Mouse (Mus musculus): Measurements from ENCODE around the gene Nadk. TPM values are rescaled to one million over a fixed set of nuclear protein-coding genes. Genes with fewer than 3 reads are reported as not detected.

Gene Nadk
- polyA plus RNA-seq, 1 experiment from 2014 or later: 110 TPM

DNA sequence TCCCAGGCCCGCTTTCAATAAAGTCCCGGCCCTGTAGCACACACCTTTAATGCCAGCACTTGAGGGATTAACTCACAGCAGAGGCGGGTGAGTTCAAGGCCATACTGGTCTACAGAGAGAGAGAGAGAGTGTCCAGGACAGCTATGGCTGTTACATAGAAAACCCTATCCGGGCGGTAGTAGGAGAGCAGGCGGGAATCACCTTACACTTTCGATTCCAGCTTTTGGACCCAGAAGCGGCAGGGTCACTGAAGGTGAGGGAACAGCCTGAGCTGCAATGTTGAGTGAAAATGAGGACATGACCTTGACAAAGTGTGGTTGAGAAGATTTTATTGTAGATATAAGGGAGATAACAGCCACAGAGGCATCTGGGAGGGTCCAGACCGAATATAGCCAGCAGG, 11.7 kb downstream of the Nadk start:
- no peaks in the 10 kb centered on the region for H3K27me3 ChIP-seq (ENCODE audit: control insufficient read depth, insufficient read depth, low read length)
- H3K36me3 ChIP-seq (ENCODE audit: control insufficient read depth, insufficient read depth, low read length): peaks cover 3% of the 10 kb centered on the region
- H3K9me3 ChIP-seq (ENCODE audit: control insufficient read depth, low read length): no peaks in the 10 kb centered on the region
- no peak overlapping the region for H3K27ac ChIP-seq (ENCODE audit: low read depth, low read length)
- no peak for DNase-seq (ENCODE audit: low spot score)
- H3K4me2 ChIP-seq (ENCODE audit: low read depth, low read length, severe bottlenecking): no peak overlapping the region
- no peak overlapping the region for H3K4me3 ChIP-seq (ENCODE audit: low read depth, low read length)
- no peak for ATAC-seq (replicated peaks; ENCODE audit: low FRiP score)
- H3K9ac ChIP-seq (ENCODE audit: low read length): no peak overlapping the region
- 97% methylated on average over 9 of the region's 9 CpGs for WGBS
- H3K4me1 ChIP-seq (replicated peaks; ENCODE audit: control insufficient read depth, insufficient read depth, low read length): no peaks in the 10 kb centered on the region

DNA sequence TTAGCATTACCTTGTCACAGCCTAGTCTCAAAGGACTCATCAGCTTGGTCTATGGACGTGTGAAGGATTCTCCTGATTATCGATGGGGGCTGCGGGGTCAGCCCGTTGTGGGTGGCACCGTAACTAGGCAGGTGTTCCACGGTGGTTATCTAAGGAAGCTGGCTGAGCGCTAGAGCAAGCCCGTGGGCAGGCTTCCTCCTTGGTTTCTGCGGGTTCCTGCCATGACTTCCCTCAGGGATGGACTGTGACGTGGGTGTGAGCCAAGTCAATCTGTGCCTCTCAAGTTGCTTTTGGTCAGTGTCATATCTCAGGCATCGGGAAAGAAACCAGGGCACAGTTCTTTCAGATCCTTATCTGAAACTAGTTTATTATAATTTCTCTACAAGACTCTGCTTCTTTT, 12.8 kb downstream of the Nadk start:
- Histone ChIP-seq H3K4me1 (replicated peaks; ENCODE audit: control insufficient read depth, insufficient read depth, low read length) (no peaks in the 10 kb centered on the region), H3K9ac (ENCODE audit: low read length) (no peak overlapping the region), H3K4me2 (ENCODE audit: low read depth, low read length, severe bottlenecking) (no peak overlapping the region), H3K36me3 (ENCODE audit: control insufficient read depth, insufficient read depth, low read length) (peaks cover 3% of the 10 kb centered on the region), H3K27ac (ENCODE audit: low read depth, low read length) (no peak overlapping the region), H3K27me3 (ENCODE audit: control insufficient read depth, insufficient read depth, low read length) (no peaks in the 10 kb centered on the region), H3K9me3 (ENCODE audit: control insufficient read depth, low read length) (no peaks in the 10 kb centered on the region), H3K4me3 (ENCODE audit: low read depth, low read length) (no peak overlapping the region)
- DNase-seq (ENCODE audit: low spot score) (no peak), ATAC-seq (replicated peaks; ENCODE audit: low FRiP score) (no peak)
- 90% methylated on average over 11 of the region's 11 CpGs for WGBS

- Histone ChIP-seq H3K9me3 (ENCODE audit: control insufficient read depth, low read length) (no peaks in the 10 kb centered on the region), H3K27ac (ENCODE audit: low read depth, low read length) (no peak overlapping the region), H3K4me1 (replicated peaks; ENCODE audit: control insufficient read depth, insufficient read depth, low read length) (no peaks in the 10 kb centered on the region), H3K27me3 (ENCODE audit: control insufficient read depth, insufficient read depth, low read length) (no peaks in the 10 kb centered on the region), H3K9ac (ENCODE audit: low read length) (no peak overlapping the region), H3K4me3 (ENCODE audit: low read depth, low read length) (no peak overlapping the region), H3K36me3 (ENCODE audit: control insufficient read depth, insufficient read depth, low read length) (peaks cover 3% of the 10 kb centered on the region), H3K4me2 (ENCODE audit: low read depth, low read length, severe bottlenecking) (no peak overlapping the region)
- WGBS: 88% methylated on average over 8 of the region's 8 CpGs
- DNase-seq (ENCODE audit: low spot score) (no peak), ATAC-seq (replicated peaks; ENCODE audit: low FRiP score) (no peak)
These were observed 13.3 kb downstream of the Nadk start for GRCm38 (mm10) chr4:155575521-155575920.

DNA sequence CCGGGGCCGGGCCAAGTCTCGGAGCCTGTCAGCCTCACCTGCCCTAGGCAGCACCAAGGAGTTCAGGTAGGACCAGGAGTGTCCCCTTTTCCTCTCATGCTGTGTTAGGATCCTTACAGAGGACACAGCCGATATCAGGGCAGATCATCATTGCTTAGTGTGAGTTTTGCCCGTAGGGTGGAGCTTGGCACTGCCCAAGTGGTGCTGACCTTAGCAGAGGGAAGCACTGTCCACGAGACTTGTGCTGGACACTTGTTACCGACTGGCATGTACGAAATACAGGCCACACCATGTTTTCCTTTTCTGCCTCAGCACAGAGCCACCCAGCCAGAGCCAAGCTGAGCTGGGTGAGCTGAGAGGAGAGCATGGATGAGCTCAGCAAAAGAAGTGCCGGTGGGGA, 15.0 kb downstream of the Nadk start:
- DNase-seq (ENCODE audit: low spot score) (no peak), ATAC-seq (replicated peaks; ENCODE audit: low FRiP score) (no peak)
- H3K4me1 ChIP-seq (replicated peaks; ENCODE audit: control insufficient read depth, insufficient read depth, low read length): no peaks in the 10 kb centered on the region
- H3K9me3 ChIP-seq (ENCODE audit: control insufficient read depth, low read length): no peaks in the 10 kb centered on the region
- H3K4me3 ChIP-seq (ENCODE audit: low read depth, low read length): no peak overlapping the region
- H3K27ac ChIP-seq (ENCODE audit: low read depth, low read length): no peak overlapping the region
- WGBS: 92% methylated on average over 9 of the region's 9 CpGs
- no peaks in the 10 kb centered on the region for H3K27me3 ChIP-seq (ENCODE audit: control insufficient read depth, insufficient read depth, low read length)
- peaks cover 3% of the 10 kb centered on the region for H3K36me3 ChIP-seq (ENCODE audit: control insufficient read depth, insufficient read depth, low read length)
- H3K9ac ChIP-seq (ENCODE audit: low read length): no peak overlapping the region
- no peak overlapping the region for H3K4me2 ChIP-seq (ENCODE audit: low read depth, low read length, severe bottlenecking)

GRCm38 (mm10) chr4:155577741-155578140, 15.6 kb downstream of the Nadk start:
- DNase-seq (ENCODE audit: low spot score) (no peak), ATAC-seq (replicated peaks; ENCODE audit: low FRiP score) (no peak)
- Histone ChIP-seq H3K9me3 (ENCODE audit: control insufficient read depth, low read length) (no peaks in the 10 kb centered on the region), H3K27ac (ENCODE audit: low read depth, low read length) (no peak overlapping the region), H3K4me1 (replicated peaks; ENCODE audit: control insufficient read depth, insufficient read depth, low read length) (no peaks in the 10 kb centered on the region), H3K4me3 (ENCODE audit: low read depth, low read length) (no peak overlapping the region), H3K9ac (ENCODE audit: low read length) (no peak overlapping the region), H3K27me3 (ENCODE audit: control insufficient read depth, insufficient read depth, low read length) (no peaks in the 10 kb centered on the region), H3K36me3 (ENCODE audit: control insufficient read depth, insufficient read depth, low read length) (peaks cover 5% of the 10 kb centered on the region), H3K4me2 (ENCODE audit: low read depth, low read length, severe bottlenecking) (no peak overlapping the region)
- 90% methylated on average over 5 of the region's 5 CpGs for WGBS

DNA sequence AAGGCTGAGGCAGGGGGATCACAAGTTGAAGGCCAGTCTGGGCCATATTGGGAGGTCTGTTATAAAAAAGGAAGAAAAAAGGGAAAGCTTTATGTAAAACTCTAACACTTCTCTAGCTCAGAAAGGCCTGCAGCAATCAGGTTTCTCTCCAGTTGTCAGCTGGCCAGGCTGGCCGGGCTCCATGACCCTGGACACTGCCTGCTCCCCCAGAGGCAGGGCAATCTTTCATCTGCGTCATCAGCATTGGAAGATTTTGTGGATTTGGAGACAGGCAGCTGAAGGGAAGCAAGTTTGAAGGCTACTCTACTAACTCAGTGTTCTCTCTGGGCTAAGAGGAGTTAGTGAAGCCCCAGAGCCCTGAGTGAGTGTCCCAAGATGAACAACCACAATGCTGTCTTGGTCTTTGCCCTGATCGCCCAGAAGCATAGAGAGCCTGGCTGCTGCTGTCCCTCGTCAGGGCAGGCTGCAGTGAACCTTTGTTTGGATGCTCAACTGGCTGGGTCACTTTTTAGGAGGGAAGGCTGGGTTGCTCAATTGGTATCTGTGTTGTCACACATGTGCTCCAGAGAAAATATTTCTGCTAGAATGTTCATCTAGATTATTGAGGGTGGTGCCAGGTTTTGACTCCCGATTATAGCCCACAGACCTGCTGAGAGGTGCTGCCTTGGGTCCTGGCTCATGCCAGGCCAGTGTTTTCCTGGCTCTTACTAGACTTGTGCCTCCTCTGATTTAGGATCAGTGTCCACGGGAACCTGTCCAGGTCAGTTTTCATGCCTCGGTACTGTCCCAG, 16.4 kb downstream of the Nadk start:
- Histone ChIP-seq H3K4me1 (replicated peaks; ENCODE audit: control insufficient read depth, insufficient read depth, low read length) (no peaks in the 10 kb centered on the region), H3K27ac (ENCODE audit: low read depth, low read length) (no peak overlapping the region), H3K4me3 (ENCODE audit: low read depth, low read length) (no peak overlapping the region), H3K27me3 (ENCODE audit: control insufficient read depth, insufficient read depth, low read length) (no peaks in the 10 kb centered on the region), H3K4me2 (ENCODE audit: low read depth, low read length, severe bottlenecking) (no peak overlapping the region), H3K9ac (ENCODE audit: low read length) (no peak overlapping the region), H3K9me3 (ENCODE audit: control insufficient read depth, low read length) (no peaks in the 10 kb centered on the region), H3K36me3 (ENCODE audit: control insufficient read depth, insufficient read depth, low read length) (peaks cover 5% of the 10 kb centered on the region)
- DNase-seq (ENCODE audit: low spot score): no peak
- WGBS: 94% methylated on average over 7 of the region's 7 CpGs
- ATAC-seq (replicated peaks; ENCODE audit: low FRiP score): no peak

GRCm38 (mm10) chr4:155580420-155580819, 18.2 kb downstream of the Nadk start:
- Histone ChIP-seq H3K4me1 (replicated peaks; ENCODE audit: control insufficient read depth, insufficient read depth, low read length) (no peaks in the 10 kb centered on the region), H3K9ac (ENCODE audit: low read length) (no peak overlapping the region), H3K27ac (ENCODE audit: low read depth, low read length) (no peak overlapping the region), H3K4me3 (ENCODE audit: low read depth, low read length) (no peak overlapping the region), H3K9me3 (ENCODE audit: control insufficient read depth, low read length) (no peaks in the 10 kb centered on the region), H3K36me3 (ENCODE audit: control insufficient read depth, insufficient read depth, low read length) (peaks cover 5% of the 10 kb centered on the region), H3K4me2 (ENCODE audit: low read depth, low read length, severe bottlenecking) (no peak overlapping the region), H3K27me3 (ENCODE audit: control insufficient read depth, insufficient read depth, low read length) (no peaks in the 10 kb centered on the region)
- DNase-seq (ENCODE audit: low spot score) (peak; percentile 75), ATAC-seq (replicated peaks; ENCODE audit: low FRiP score) (no peak)
- WGBS: 41% methylated on average over 1 of the region's 1 CpGs

- ATAC-seq (replicated peaks; ENCODE audit: low FRiP score) (no peak), DNase-seq (ENCODE audit: low spot score) (no peak)
- H3K36me3 ChIP-seq (ENCODE audit: control insufficient read depth, insufficient read depth, low read length): peaks cover 5% of the 10 kb centered on the region
- H3K4me2 ChIP-seq (ENCODE audit: low read depth, low read length, severe bottlenecking): no peak overlapping the region
- H3K9ac ChIP-seq (ENCODE audit: low read length): no peak overlapping the region
- H3K9me3 ChIP-seq (ENCODE audit: control insufficient read depth, low read length): no peaks in the 10 kb centered on the region
- 92% methylated on average over 6 of the region's 6 CpGs for WGBS
- H3K4me1 ChIP-seq (replicated peaks; ENCODE audit: control insufficient read depth, insufficient read depth, low read length): no peaks in the 10 kb centered on the region
- H3K27me3 ChIP-seq (ENCODE audit: control insufficient read depth, insufficient read depth, low read length): no peaks in the 10 kb centered on the region
- no peak overlapping the region for H3K27ac ChIP-seq (ENCODE audit: low read depth, low read length)
- no peak overlapping the region for H3K4me3 ChIP-seq (ENCODE audit: low read depth, low read length)
These were observed 20.2 kb downstream of the Nadk start for GRCm38 (mm10) chr4:155582279-155582905.

GRCm38 (mm10) chr4:155589356-155589755, 27.2 kb downstream of the Nadk start:
- DNase-seq (ENCODE audit: low spot score): no peak
- no peak overlapping the region for H3K27ac ChIP-seq (ENCODE audit: low read depth, low read length)
- 95% methylated on average over 5 of the region's 5 CpGs for WGBS
- no peak overlapping the region for H3K9ac ChIP-seq (ENCODE audit: low read length)
- H3K27me3 ChIP-seq (ENCODE audit: control insufficient read depth, insufficient read depth, low read length): no peaks in the 10 kb centered on the region
- H3K9me3 ChIP-seq (ENCODE audit: control insufficient read depth, low read length): no peaks in the 10 kb centered on the region
- H3K36me3 ChIP-seq (ENCODE audit: control insufficient read depth, insufficient read depth, low read length): peaks cover 3% of the 10 kb centered on the region; the same call in 1 of the 2 replicates
- H3K4me3 ChIP-seq (ENCODE audit: low read depth, low read length): no peak overlapping the region
- ATAC-seq (replicated peaks; ENCODE audit: low FRiP score): no peak
- no peak overlapping the region for H3K4me2 ChIP-seq (ENCODE audit: low read depth, low read length, severe bottlenecking)
- no peaks in the 10 kb centered on the region for H3K4me1 ChIP-seq (replicated peaks; ENCODE audit: control insufficient read depth, insufficient read depth, low read length)
